Mouse (Mus musculus) macrophage (primary cell): ENCODE data around the gene Olfr545. TPM values are rescaled to one million over a fixed set of nuclear protein-coding genes. Genes with fewer than 3 reads are reported as not detected.
"Not testable (repeated sequence)": the region's sequence is repeated elsewhere in the genome, so short reads cannot be mapped to it uniquely, and the experiment has no call there.

Experiments
- H3K27ac ChIP-seq: fragments of 350-480 bp; formaldehyde crosslinking; 2 replicates; pipeline ENCODE4 v1.9.0; 2021
- H3K36me3 ChIP-seq: fragments of 350-480 bp; formaldehyde crosslinking; 2 replicates; pipeline ENCODE4 v1.9.0; 2021; ENCODE audit errors: inconsistent target
- H3K4me3 ChIP-seq: fragments of 350-480 bp; formaldehyde crosslinking; 2 replicates; pipeline ENCODE4 v1.9.0; 2021; ENCODE audit errors: inconsistent target
- H3K79me2 ChIP-seq: fragments of 350-480 bp; formaldehyde crosslinking; 2 replicates; pipeline ENCODE4 v1.9.0; 2021; ENCODE audit errors: inconsistent target
- WGBS: methylation state at CpG from one replicate; pipeline ENCODE4 v1.1.7; 2026; ENCODE audit warnings: inconsistent platforms; ENCODE audit not compliant: missing documents; 5-methylcytosine and 5-hydroxymethylcytosine counted together
- polyA plus RNA-seq: library from polyadenylated mRNA; stranded (reverse); fragments of 250-400 nt; gene quantifications from 3 replicates; pipeline ENCODE4 v1.2.4, GENCODE M21; 2018; ENCODE audit warnings: inconsistent platforms

The Olfr545 gene
- polyA plus RNA-seq, 1 experiment from 2014 or later, result not detected

- H3K4me3 ChIP-seq, H3K79me2 ChIP-seq, H3K27ac ChIP-seq, H3K36me3 ChIP-seq: not testable (repeated sequence)
- WGBS, result 78% methylated on average over 3 of the region's 7 CpGs
Observed at GRCm38 (mm10) chr7:102494416-102494815, 5.0 kb downstream of the Olfr545 start.

DNA sequence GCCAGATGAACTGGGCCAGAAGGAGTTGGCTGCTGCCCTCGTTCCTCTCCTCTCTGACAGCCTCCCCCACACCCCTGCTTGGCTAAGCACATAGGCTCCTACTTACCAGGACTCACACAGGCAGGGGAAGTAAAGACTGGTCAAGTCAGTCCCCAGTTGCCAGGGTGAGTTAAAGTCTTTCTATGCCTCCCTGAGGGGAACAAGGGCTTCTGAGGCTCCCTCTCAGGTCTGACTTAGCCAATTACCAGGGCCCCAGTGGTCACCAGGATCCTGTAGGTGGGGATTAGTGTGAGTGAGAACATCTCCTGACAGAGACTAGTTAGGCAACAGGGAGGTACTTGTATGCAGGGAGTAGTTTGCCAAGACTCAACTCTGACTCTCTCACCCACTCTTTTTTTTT is 11.2 kb downstream of the Olfr545 start, which contains the start of gene Olfr544:
Olfr544 (minus strand) TSS at position 153 of the 400 bp plus-strand sequence.
- whole genome bisulfite sequencing, result 50% methylated on average over 1 of the region's 1 CpGs
- Histone ChIP-seq H3K79me2 (no peaks in the 10 kb centered on the region), H3K36me3 (no peaks in the 10 kb centered on the region), H3K4me3 (no peak within 1 kb of the TSS), H3K27ac (no peak within 1 kb of the TSS)

GRCm38 (mm10) chr7:102486105-102486504 is 13.3 kb downstream of the Olfr545 start:
- Histone ChIP-seq H3K36me3 (no peaks in the 10 kb centered on the region), H3K4me3 (no peak overlapping the region), H3K79me2 (no peaks in the 10 kb centered on the region), H3K27ac (no peak overlapping the region)
- WGBS, result 76% methylated on average over 1 of the region's 1 CpGs

GRCm38 (mm10) chr7:102484766-102485165 is 14.6 kb downstream of the Olfr545 start:
- not testable (repeated sequence) for H3K79me2 ChIP-seq, H3K4me3 ChIP-seq, H3K27ac ChIP-seq, H3K36me3 ChIP-seq
- 65% methylated on average over 4 of the region's 8 CpGs for WGBS

GRCm38 (mm10) chr7:102483665-102484064 is 15.7 kb downstream of the Olfr545 start:
- H3K4me3 ChIP-seq, result no peak overlapping the region
- no peaks in the 10 kb centered on the region for H3K36me3 ChIP-seq
- 53% methylated on average over 2 of the region's 2 CpGs for WGBS
- no peak overlapping the region for H3K27ac ChIP-seq
- no peaks in the 10 kb centered on the region for H3K79me2 ChIP-seq

DNA sequence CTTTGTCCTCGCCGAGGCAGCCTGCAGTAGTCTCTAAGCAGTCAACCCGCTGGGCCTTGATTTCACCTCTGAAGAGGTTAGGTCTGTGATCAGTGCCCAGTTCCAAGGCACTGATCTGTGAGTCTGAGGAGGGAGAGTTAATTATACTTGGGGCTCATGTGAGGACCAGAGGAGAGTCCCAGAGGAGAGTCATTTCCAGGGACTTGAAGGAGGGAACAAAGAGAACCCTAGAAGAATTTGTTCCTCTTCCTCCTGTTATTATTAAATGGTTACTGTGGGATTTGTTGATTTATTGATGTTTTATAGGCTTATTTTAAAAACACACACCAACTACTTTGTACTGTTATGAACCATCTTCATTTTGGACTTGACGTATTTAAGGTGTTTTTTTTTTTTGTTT is 17.8 kb downstream of the Olfr545 start, which contains the start of gene Olfr543:
Olfr543 (minus strand) TSS at position 101 of the 400 bp plus-strand sequence.
- Histone ChIP-seq H3K79me2 (no peaks in the 10 kb centered on the region), H3K27ac (no peak within 1 kb of the TSS), H3K4me3 (no peak within 1 kb of the TSS), H3K36me3 (no peaks in the 10 kb centered on the region)
- 85% methylated on average over 4 of the region's 4 CpGs for WGBS

GRCm38 (mm10) chr7:102480821-102481220 is 18.6 kb downstream of the Olfr545 start:
- WGBS, result 84% methylated on average over 4 of the region's 4 CpGs
- no peaks in the 10 kb centered on the region for H3K36me3 ChIP-seq
- no peak overlapping the region for H3K27ac ChIP-seq
- H3K79me2 ChIP-seq, result no peaks in the 10 kb centered on the region
- no peak overlapping the region for H3K4me3 ChIP-seq

DNA sequence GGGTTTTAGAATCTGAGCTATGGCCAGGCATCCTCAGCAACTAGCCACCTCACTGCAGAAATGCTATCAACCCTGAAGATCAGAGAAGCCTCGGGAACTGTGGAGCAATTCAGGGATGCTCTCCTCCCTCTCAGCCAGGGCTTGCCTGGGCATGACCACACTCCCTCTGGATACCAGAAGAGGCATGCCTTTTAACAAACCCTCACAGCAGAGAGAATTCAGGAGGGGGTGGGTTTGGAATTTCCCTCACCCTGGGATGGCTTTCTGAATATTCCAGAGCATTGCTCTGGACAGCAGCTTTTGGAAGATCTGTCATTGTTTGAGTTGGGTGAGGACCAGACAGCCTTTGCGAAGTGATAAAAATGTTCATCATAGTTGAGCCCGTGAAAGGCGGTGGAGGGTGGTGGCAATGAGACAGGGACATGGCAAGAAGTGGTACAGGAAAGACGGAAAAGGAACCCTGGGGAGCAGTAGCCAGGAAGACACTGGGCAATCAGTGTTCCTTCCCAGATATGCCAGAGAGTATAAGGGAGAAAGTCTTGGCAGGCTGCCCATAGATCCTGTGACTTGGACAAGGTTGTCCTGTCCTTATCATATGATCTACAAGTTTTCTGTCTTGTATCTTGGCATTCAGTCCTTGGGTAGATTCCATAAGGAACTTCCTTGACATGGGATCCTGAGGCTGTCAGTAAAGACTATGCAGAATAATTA is 19.9 kb downstream of the Olfr545 start:
- WGBS, result 84% methylated on average over 5 of the region's 5 CpGs
- H3K4me3 ChIP-seq, result no peak overlapping the region
- H3K27ac ChIP-seq, result no peak overlapping the region
- H3K79me2 ChIP-seq, result no peaks in the 10 kb centered on the region
- no peaks in the 10 kb centered on the region for H3K36me3 ChIP-seq

- 87% methylated on average over 3 of the region's 3 CpGs for WGBS
- Histone ChIP-seq H3K36me3 (no peaks in the 10 kb centered on the region), H3K27ac (no peak overlapping the region), H3K79me2 (no peaks in the 10 kb centered on the region), H3K4me3 (no peak overlapping the region)
Observed at GRCm38 (mm10) chr7:102478926-102479325, 20.4 kb downstream of the Olfr545 start.

GRCm38 (mm10) chr7:102478425-102478824 is 20.9 kb downstream of the Olfr545 start:
- H3K36me3 ChIP-seq, result no peaks in the 10 kb centered on the region
- whole genome bisulfite sequencing, result 95% methylated on average over 4 of the region's 4 CpGs

GRCm38 (mm10) chr7:102477377-102477776 is 22.0 kb downstream of the Olfr545 start:
- Histone ChIP-seq H3K27ac (no peak overlapping the region), H3K36me3 (no peaks in the 10 kb centered on the region), H3K79me2 (no peaks in the 10 kb centered on the region), H3K4me3 (no peak overlapping the region)
- WGBS, result 98% methylated on average over 11 of the region's 11 CpGs

More at GRCm38 (mm10) chr7:102478425-102478824, 20.9 kb downstream of the Olfr545 start:
- Histone ChIP-seq H3K27ac (no peak overlapping the region), H3K4me3 (no peak overlapping the region), H3K79me2 (no peaks in the 10 kb centered on the region)

- 98% methylated on average over 5 of the region's 5 CpGs for WGBS
- Histone ChIP-seq H3K36me3 (no peaks in the 10 kb centered on the region), H3K4me3 (no peak overlapping the region), H3K79me2 (no peaks in the 10 kb centered on the region), H3K27ac (no peak overlapping the region)
Observed at GRCm38 (mm10) chr7:102476601-102477000, 22.8 kb downstream of the Olfr545 start.

DNA sequence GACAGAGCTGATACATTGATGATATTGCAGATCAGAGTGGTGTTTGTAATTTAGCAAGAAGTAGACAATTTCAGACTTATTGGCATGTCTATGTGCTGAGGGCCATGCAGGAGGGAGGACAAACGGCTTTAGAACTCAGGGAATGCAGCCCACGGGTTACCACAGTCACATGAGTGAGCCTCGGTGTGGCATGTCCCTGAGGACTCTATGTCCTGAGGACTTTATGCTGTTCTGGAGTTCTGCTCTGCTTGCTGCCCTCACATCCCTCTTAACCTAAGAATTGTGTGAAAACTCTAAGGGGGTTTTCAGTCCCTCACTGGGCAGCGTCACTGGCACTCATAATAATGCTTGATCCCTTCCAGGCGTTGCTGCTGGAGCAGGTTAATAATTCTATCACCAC is 26.7 kb downstream of the Olfr545 start:
- no peaks in the 10 kb centered on the region for H3K79me2 ChIP-seq
- peaks cover 17% of the 10 kb centered on the region for H3K36me3 ChIP-seq
- 84% methylated on average over 5 of the region's 5 CpGs for WGBS
- no peak overlapping the region for H3K4me3 ChIP-seq
- H3K27ac ChIP-seq, result no peak overlapping the region

DNA sequence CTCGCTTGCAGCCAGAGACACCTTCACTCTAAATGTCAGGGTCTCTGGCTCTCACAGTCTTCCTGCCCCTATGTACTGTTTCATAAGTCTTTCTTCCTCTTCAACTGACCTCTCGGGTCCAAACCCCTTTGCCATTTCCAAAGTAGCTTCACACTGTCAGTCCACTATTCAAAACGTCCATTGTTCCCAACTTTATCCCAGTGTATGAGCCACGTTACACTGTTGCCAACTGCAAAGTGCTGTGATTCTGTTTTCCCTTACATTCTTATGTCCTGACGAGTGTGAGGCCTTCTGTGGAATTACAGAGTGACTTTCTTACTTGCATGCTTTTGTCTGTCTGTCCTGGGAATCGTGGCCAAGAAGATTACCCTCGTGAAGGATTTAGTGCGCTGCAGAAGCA is 31.8 kb downstream of the Olfr545 start:
- Histone ChIP-seq H3K4me3 (no peak overlapping the region), H3K27ac (no peak overlapping the region), H3K79me2 (no peaks in the 10 kb centered on the region), H3K36me3 (peaks cover 54% of the 10 kb centered on the region)
- WGBS, result 88% methylated on average over 8 of the region's 8 CpGs

DNA sequence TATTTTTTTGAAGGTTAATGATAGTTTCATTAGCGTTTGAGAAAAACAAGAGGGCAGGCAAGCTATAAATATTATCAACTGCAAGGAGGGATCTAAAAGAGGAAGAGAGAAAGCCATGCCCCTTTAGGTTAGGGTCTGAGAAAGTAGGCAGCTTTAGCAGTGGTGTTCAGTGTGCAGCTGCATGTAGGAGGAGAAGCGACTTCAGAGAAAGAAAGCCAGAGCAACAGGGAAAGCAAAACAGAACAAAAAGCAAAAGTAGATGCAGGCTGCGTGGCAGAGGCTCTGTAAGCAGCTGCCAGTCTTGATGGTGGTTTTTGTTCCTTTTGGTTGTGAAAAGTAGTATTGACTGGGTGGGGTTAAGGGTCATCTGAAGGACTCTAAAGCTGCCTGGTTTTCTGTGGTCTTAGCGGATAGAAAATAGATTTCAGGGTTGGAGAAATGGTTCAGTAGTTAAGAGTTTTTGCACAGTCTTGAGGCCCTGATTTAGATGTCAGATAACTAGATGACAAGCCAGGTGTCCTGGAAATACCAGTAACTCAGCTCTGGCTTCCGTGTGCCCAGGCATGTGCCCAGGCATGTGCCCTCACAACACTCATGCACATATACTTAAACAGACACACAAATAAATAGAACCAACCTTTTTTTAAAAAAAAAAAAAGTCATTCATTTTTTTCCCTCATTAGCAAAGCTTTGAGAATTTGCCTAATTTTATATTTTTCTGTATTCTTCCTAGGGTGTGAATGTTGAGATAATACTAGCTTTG is 40.6 kb downstream of the Olfr545 start:
- WGBS, result 78% methylated on average over 5 of the region's 5 CpGs

More for the DNA sequence above, 40.6 kb downstream of the Olfr545 start:
- peaks cover 43% of the 10 kb centered on the region for H3K36me3 ChIP-seq
- H3K79me2 ChIP-seq, result no peaks in the 10 kb centered on the region
- no peak overlapping the region for H3K27ac ChIP-seq
- H3K4me3 ChIP-seq, result no peak overlapping the region
